Comparison of ENCODE assay signal across 15 mouse cellular contexts in the genomic region with DNA sequence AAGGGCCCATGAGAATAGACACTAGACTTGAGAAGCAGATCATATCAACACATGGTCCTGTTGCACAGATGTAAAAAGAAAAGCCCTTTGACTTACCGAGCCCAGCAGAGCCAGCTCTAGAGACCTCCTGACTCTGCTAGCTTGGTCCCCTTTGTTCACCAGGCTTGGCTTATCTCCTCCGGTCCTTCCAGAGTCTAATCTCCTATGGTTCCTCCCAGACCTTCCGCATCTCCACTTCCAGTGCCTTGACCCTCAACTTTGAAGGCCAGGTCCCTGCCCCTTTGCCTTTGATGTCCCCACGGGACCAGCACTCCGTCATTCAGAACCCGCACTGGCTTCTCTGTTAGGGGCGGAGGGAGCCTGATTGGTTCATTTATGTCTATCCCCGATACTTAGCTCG. TPM values are rescaled to one million over a fixed set of nuclear protein-coding genes. Genes with fewer than 3 reads are reported as not detected.
DNase-seq lines count a peak whose midpoint lies in the region; ATAC-seq and TF ChIP-seq lines count a peak whose summit lies in the region.
"Had no signal": no experiment of that assay in that cellular context is flagged by ENCODE, and none has a peak within 500 bp of the region (broad histone marks: within the 10 kb centered on the region; RNA-seq: fewer than 3 reads in every experiment).

No protein-coding gene starts in this region.

- H3K4me2 ChIP-seq in lung, embryonic 16.5 days (ENCODE audit: low read depth, low read length): no peak overlapping the region
- H3K4me2 ChIP-seq in stomach, postnatal 0 days (replicated peaks; ENCODE audit: low read depth): no peak overlapping the region
- H3K4me2 ChIP-seq in midbrain, embryonic 14.5 days (ENCODE audit: low read length): no peak overlapping the region
- H3K4me2 ChIP-seq: midbrain, embryonic 13.5 days had no signal

- H3K4me3 ChIP-seq in lung, embryonic 16.5 days (ENCODE audit: low read length): no peak overlapping the region
- peak overlapping the region; percentile 29 for H3K4me3 ChIP-seq in limb, embryonic 10.5 days
- H3K4me3 ChIP-seq in stomach, postnatal 0 days (ENCODE audit: low read depth, low read length): no peak overlapping the region
- no peak overlapping the region for H3K4me3 ChIP-seq in midbrain, embryonic 14.5 days (replicated peaks; ENCODE audit: low read depth, low read length)
- H3K4me3 ChIP-seq: heart, adult 2 months; midbrain, embryonic 13.5 days had no signal

- H3K36me3 ChIP-seq in lung, embryonic 16.5 days (ENCODE audit: control insufficient read depth, insufficient read depth, low read length): no peaks in the 10 kb centered on the region
- peaks cover 78% of the 10 kb centered on the region for H3K36me3 ChIP-seq in limb, embryonic 10.5 days
- H3K36me3 ChIP-seq in stomach, postnatal 0 days (ENCODE audit: control insufficient read depth, insufficient read depth, low read length): 0 out of 2 replicates have a peak, but pooled peaks cover under 1% of the 10 kb centered on the region
- H3K36me3 ChIP-seq in midbrain, embryonic 14.5 days (ENCODE audit: control insufficient read depth, insufficient read depth, low read length): no peaks in the 10 kb centered on the region
- H3K36me3 ChIP-seq: midbrain, embryonic 13.5 days had no signal

- TF ChIP-seq EP300 in stomach, postnatal 0 days (optimal IDR thresholded peaks at IDR 0.05): no peak

- 65% methylated on average over 9 of the region's 9 CpGs for WGBS in lung, embryonic 16.5 days
- 33% methylated on average over 9 of the region's 9 CpGs for WGBS in limb, embryonic 10.5 days
- WGBS in stomach, postnatal 0 days: 78% methylated on average over 9 of the region's 9 CpGs
- WGBS in midbrain, embryonic 14.5 days: 71% methylated on average over 9 of the region's 9 CpGs

- H3K9ac ChIP-seq in lung, embryonic 16.5 days (ENCODE audit: low read length): no peak overlapping the region
- no peak overlapping the region for H3K9ac ChIP-seq in stomach, postnatal 0 days (ENCODE audit: low read length)
- H3K9ac ChIP-seq in midbrain, embryonic 14.5 days (replicated peaks; ENCODE audit: low read length): no peak overlapping the region
- H3K9ac ChIP-seq: midbrain, embryonic 13.5 days had no signal

- no peaks in the 10 kb centered on the region for H3K9me3 ChIP-seq in lung, embryonic 16.5 days (ENCODE audit: control insufficient read depth, low read length)
- H3K9me3 ChIP-seq in limb, embryonic 10.5 days (replicated peaks): no peaks in the 10 kb centered on the region
- H3K9me3 ChIP-seq in stomach, postnatal 0 days (ENCODE audit: control insufficient read depth, low read length): no peaks in the 10 kb centered on the region
- H3K9me3 ChIP-seq in midbrain, embryonic 14.5 days (ENCODE audit: control insufficient read depth, low read length): no peaks in the 10 kb centered on the region
- H3K9me3 ChIP-seq: midbrain, embryonic 13.5 days had no signal

- no peaks in the 10 kb centered on the region for H3K27me3 ChIP-seq in lung, embryonic 16.5 days (ENCODE audit: control insufficient read depth, insufficient read depth, low read depth, low read length)
- no peaks in the 10 kb centered on the region for H3K27me3 ChIP-seq in limb, embryonic 10.5 days (ENCODE audit: low read depth, poor library complexity, severe bottlenecking)
- H3K27me3 ChIP-seq in stomach, postnatal 0 days (ENCODE audit: control insufficient read depth, insufficient read depth, low read length): no peaks in the 10 kb centered on the region
- H3K27me3 ChIP-seq in midbrain, embryonic 14.5 days (ENCODE audit: control insufficient read depth, insufficient read depth, low read length): peaks cover 4% of the 10 kb centered on the region

- no peak for TF ChIP-seq CTCF in stomach, postnatal 0 days (IDR thresholded peaks at IDR 0.05; ENCODE audit: low read depth)

- peaks cover 33% of the 10 kb centered on the region for H3K4me1 ChIP-seq in lung, embryonic 16.5 days (replicated peaks; ENCODE audit: control insufficient read depth, insufficient read depth, low read length)
- peaks cover 69% of the 10 kb centered on the region for H3K4me1 ChIP-seq in limb, embryonic 10.5 days
- H3K4me1 ChIP-seq in stomach, postnatal 0 days (replicated peaks; ENCODE audit: control insufficient read depth, insufficient read depth): peaks cover 11% of the 10 kb centered on the region
- H3K4me1 ChIP-seq in midbrain, embryonic 14.5 days (ENCODE audit: control insufficient read depth, insufficient read depth, low read length): no peaks in the 10 kb centered on the region

- H3K27ac ChIP-seq in lung, embryonic 16.5 days (ENCODE audit: low read length): peak overlapping the region; percentile 21; the same call in 1 of the 2 replicates
- H3K27ac ChIP-seq in limb, embryonic 10.5 days: peak overlapping the region; percentile 82
- 0 out of 2 replicates have a peak overlapping the region, but pooled peaks have one; percentile 3 for H3K27ac ChIP-seq in stomach, postnatal 0 days (replicated peaks)
- no peak overlapping the region for H3K27ac ChIP-seq in midbrain, embryonic 14.5 days (replicated peaks; ENCODE audit: low read depth, low read length)
- H3K27ac ChIP-seq: heart, adult 2 months; macrophage; midbrain, embryonic 13.5 days had no signal

- no peak for ATAC-seq in lung, embryonic 16.5 days (ENCODE audit: low read depth)
- ATAC-seq in stomach, postnatal 0 days (ENCODE audit: low FRiP score, low TSS enrichment): no peak
- ATAC-seq in midbrain, embryonic 14.5 days (ENCODE audit: low FRiP score, low TSS enrichment): no peak
- ATAC-seq: midbrain, embryonic 13.5 days had no signal

- DNase-seq in embryo, embryonic 10 days (ENCODE audit: low spot score): peak; percentile 42
- no peak for DNase-seq in embryo, embryonic 11 days
- no peak for DNase-seq in lung, postnatal 36 days
- DNase-seq in limb, embryonic 10.5 days (ENCODE audit: low spot score): no peak
- DNase-seq in stomach, postnatal 0 days (ENCODE audit: low spot score): no peak
- no peak for DNase-seq in midbrain, embryonic 14.5 days
- no peak for DNase-seq in kidney, adult 18-20 months
- DNase-seq: cerebellum, adult 8-10 months; heart, adult 2 months; layer of hippocampus, postnatal 36 days; liver; right cerebral cortex, postnatal 14 days had no signal

RNA-seq across cellular contexts. Expression of gene Lpar1, which starts 6.0 kb away (rescaled TPM):
- 43.7 and 44.4 TPM in 2 replicates for polyA plus RNA-seq in lung, embryonic 16.5 days (2015; fragmentation: Nextera tagmentation; extraction: Ambion mirVana)
- 197 and 253 TPM in 2 replicates for polyA plus RNA-seq in limb, embryonic 10.5 days (2016; fragmentation: Nextera tagmentation; extraction: Ambion mirVana)
- 36.4 and 37.5 TPM in 2 replicates for polyA plus RNA-seq in stomach, postnatal 0 days (2015; fragmentation: Nextera tagmentation; extraction: Ambion mirVana)
- polyA plus RNA-seq in midbrain, embryonic 14.5 days (2014; fragmentation: Nextera tagmentation; extraction: Ambion mirVana): 9.8 and 20.6 TPM in 2 replicates
